Mouse (Mus musculus): ENCODE measurements around the gene Sp110. TPM values are rescaled to one million over a fixed set of nuclear protein-coding genes. Genes with fewer than 3 reads are reported as not detected.
"Not testable (repeated sequence)": the region's sequence is repeated elsewhere in the genome, so short reads cannot be mapped to it uniquely, and the experiment has no call there.

The Sp110 gene
- polyA plus RNA-seq, 1 experiment from 2014 or later, result 0.91 TPM

- H3K4me2 ChIP-seq; H3K4me1 ChIP-seq (replicated peaks); H3K36me3 ChIP-seq; ATAC-seq (ENCODE audit: low FRiP score); H3K27ac ChIP-seq; H3K27me3 ChIP-seq; H3K9ac ChIP-seq; H3K4me3 ChIP-seq; H3K9me3 ChIP-seq: not testable (repeated sequence)
- WGBS, result 68% methylated on average over 1 of the region's 2 CpGs
These were observed 9.9 kb downstream of the Sp110 start for GRCm38 (mm10) chr1:85588697-85589096.

GRCm38 (mm10) chr1:85581518-85581917 is 17.1 kb downstream of the Sp110 start:
- not testable (repeated sequence) for H3K4me2 ChIP-seq; H3K4me1 ChIP-seq (replicated peaks); H3K27me3 ChIP-seq; H3K36me3 ChIP-seq; ATAC-seq (ENCODE audit: low FRiP score); H3K4me3 ChIP-seq; H3K9ac ChIP-seq; H3K27ac ChIP-seq; H3K9me3 ChIP-seq
- WGBS, result 36% methylated on average over 5 of the region's 5 CpGs

GRCm38 (mm10) chr1:85580578-85580977 is 18.0 kb downstream of the Sp110 start:
- not testable (repeated sequence) for H3K9me3 ChIP-seq; H3K27me3 ChIP-seq; H3K4me3 ChIP-seq; H3K9ac ChIP-seq; H3K4me1 ChIP-seq (replicated peaks); H3K4me2 ChIP-seq; H3K27ac ChIP-seq; H3K36me3 ChIP-seq
- 67% methylated on average over 3 of the region's 3 CpGs for WGBS
- ATAC-seq (ENCODE audit: low FRiP score), result peak; percentile 49; the same call in 1 of the 2 replicates

GRCm38 (mm10) chr1:85580148-85580534 is 18.5 kb downstream of the Sp110 start:
- H3K4me1 ChIP-seq (replicated peaks); H3K36me3 ChIP-seq; H3K4me2 ChIP-seq; H3K27ac ChIP-seq; H3K27me3 ChIP-seq; H3K9ac ChIP-seq; H3K4me3 ChIP-seq; H3K9me3 ChIP-seq: not testable (repeated sequence)
- ATAC-seq (ENCODE audit: low FRiP score), result peak; percentile 68
- 83% methylated on average over 3 of the region's 4 CpGs for WGBS

- WGBS, result 79% methylated on average over 6 of the region's 7 CpGs
- not testable (repeated sequence) for ATAC-seq (ENCODE audit: low FRiP score); H3K9ac ChIP-seq; H3K4me3 ChIP-seq; H3K36me3 ChIP-seq; H3K27me3 ChIP-seq; H3K27ac ChIP-seq; H3K4me2 ChIP-seq; H3K9me3 ChIP-seq; H3K4me1 ChIP-seq (replicated peaks)
These were observed 19.1 kb downstream of the Sp110 start for GRCm38 (mm10) chr1:85579199-85580147.

GRCm38 (mm10) chr1:85578372-85579010 is 20.1 kb downstream of the Sp110 start:
- WGBS, result 69% methylated on average over 3 of the region's 3 CpGs
- H3K27me3 ChIP-seq; H3K27ac ChIP-seq; H3K9ac ChIP-seq; ATAC-seq (ENCODE audit: low FRiP score); H3K4me1 ChIP-seq (replicated peaks); H3K4me2 ChIP-seq; H3K4me3 ChIP-seq; H3K36me3 ChIP-seq; H3K9me3 ChIP-seq: not testable (repeated sequence)

- not testable (repeated sequence) for H3K9ac ChIP-seq; H3K9me3 ChIP-seq; H3K27me3 ChIP-seq; ATAC-seq (ENCODE audit: low FRiP score); H3K4me2 ChIP-seq; H3K4me1 ChIP-seq (replicated peaks); H3K4me3 ChIP-seq; H3K27ac ChIP-seq; H3K36me3 ChIP-seq
- 94% methylated on average over 1 of the region's 3 CpGs for WGBS
These were observed 23.2 kb downstream of the Sp110 start, which contains the start of gene G530012D18Rik for GRCm38 (mm10) chr1:85575376-85575775. Gene G530012D18Rik, plus strand, starts transcription at chr1:85575676.

- not testable (repeated sequence) for H3K36me3 ChIP-seq; H3K4me3 ChIP-seq; H3K27me3 ChIP-seq; H3K4me2 ChIP-seq; H3K27ac ChIP-seq; H3K9me3 ChIP-seq; H3K9ac ChIP-seq; H3K4me1 ChIP-seq (replicated peaks); ATAC-seq (ENCODE audit: low FRiP score)
- 71% methylated on average over 4 of the region's 4 CpGs for WGBS
These were observed 25.1 kb downstream of the Sp110 start for GRCm38 (mm10) chr1:85573554-85573953.

- H3K36me3 ChIP-seq; H3K9me3 ChIP-seq; H3K27me3 ChIP-seq; H3K4me1 ChIP-seq (replicated peaks); H3K9ac ChIP-seq; ATAC-seq (ENCODE audit: low FRiP score); H3K4me2 ChIP-seq; H3K4me3 ChIP-seq; H3K27ac ChIP-seq: not testable (repeated sequence)
- WGBS, result 83% methylated on average over 4 of the region's 4 CpGs
These were observed 43.4 kb downstream of the Sp110 start for GRCm38 (mm10) chr1:85555261-85555660.

GRCm38 (mm10) chr1:85546442-85546841 is 52.2 kb downstream of the Sp110 start:
- H3K27ac ChIP-seq, result not testable (repeated sequence)

GRCm38 (mm10) chr1:85543818-85544217 is 54.8 kb downstream of the Sp110 start:
- not testable (repeated sequence) for H3K4me2 ChIP-seq; H3K9me3 ChIP-seq; H3K36me3 ChIP-seq; ATAC-seq (ENCODE audit: low FRiP score); H3K27me3 ChIP-seq; H3K4me1 ChIP-seq (replicated peaks); H3K9ac ChIP-seq; H3K27ac ChIP-seq; H3K4me3 ChIP-seq
- 84% methylated on average over 4 of the region's 4 CpGs for WGBS

More at GRCm38 (mm10) chr1:85546442-85546841, 52.2 kb downstream of the Sp110 start:
- ATAC-seq (ENCODE audit: low FRiP score); H3K9ac ChIP-seq; H3K27me3 ChIP-seq; H3K4me2 ChIP-seq; H3K4me1 ChIP-seq (replicated peaks); H3K9me3 ChIP-seq; H3K4me3 ChIP-seq; H3K36me3 ChIP-seq: not testable (repeated sequence)

GRCm38 (mm10) chr1:85528451-85529110 is 70.0 kb downstream of the Sp110 start:
- 80% methylated on average over 13 of the region's 15 CpGs for WGBS
- H3K4me2 ChIP-seq, result not testable (repeated sequence)

More at GRCm38 (mm10) chr1:85528451-85529110, 70.0 kb downstream of the Sp110 start:
- ATAC-seq (ENCODE audit: low FRiP score); H3K4me1 ChIP-seq (replicated peaks); H3K4me3 ChIP-seq; H3K36me3 ChIP-seq; H3K9me3 ChIP-seq; H3K9ac ChIP-seq; H3K27me3 ChIP-seq; H3K27ac ChIP-seq: not testable (repeated sequence)
